Mouse (Mus musculus) adrenal gland, postnatal 4 days (tissue): Measurements from ENCODE around the gene Spata16. TPM values are rescaled to one million over a fixed set of nuclear protein-coding genes. Genes with fewer than 3 reads are reported as not detected.
"Not testable (repeated sequence)": the region's sequence is repeated elsewhere in the genome, so short reads cannot be mapped to it uniquely, and the experiment has no call there.

Experiments used
- DNase-seq, 2 experiments: peaks; one replicate each; pipeline ENCODE4 v3.0.0; 2021 to 2022; ENCODE audit warnings: low spot score in 2 of 2, mixed read lengths in 2 of 2
- long read RNA-seq, 2 experiments: library from polyadenylated mRNA; stranded (forward); transcript quantifications; one replicate each; pipeline ENCODE4 v2.0.0; 2021
- total RNA-seq, 2 experiments: library from RNA; stranded (reverse); gene quantifications; 2 replicates each; pipeline ENCODE4 v1.2.3; 2021

Gene Spata16
- not detected for total RNA-seq
- long read RNA-seq, experiment 1 = 0 reads
- long read RNA-seq, experiment 2 = 0 reads

DNA sequence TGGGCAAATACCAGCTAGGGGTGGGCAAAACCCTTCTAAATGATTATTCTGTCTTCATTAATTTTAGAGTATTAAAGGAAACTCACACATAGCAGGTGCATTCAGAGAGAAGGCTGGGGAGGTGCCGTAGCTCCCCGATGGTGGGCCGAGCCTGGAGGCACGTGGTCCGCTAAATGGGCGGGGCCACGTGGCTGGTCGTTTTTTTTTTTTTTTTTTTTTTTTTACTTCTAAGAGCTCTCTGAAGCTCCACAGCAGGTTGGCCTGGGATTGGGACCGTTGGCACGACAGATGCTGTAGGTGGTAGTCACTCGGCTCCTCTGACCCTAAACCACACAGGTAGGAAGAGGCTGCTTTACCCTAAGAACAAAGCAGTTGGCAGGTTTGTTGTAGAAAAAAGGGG lies at the start of gene Spata16:
Spata16 (plus strand) TSS at position 219 of the 400 bp plus-strand sequence.
- DNase-seq = no peak

DNA sequence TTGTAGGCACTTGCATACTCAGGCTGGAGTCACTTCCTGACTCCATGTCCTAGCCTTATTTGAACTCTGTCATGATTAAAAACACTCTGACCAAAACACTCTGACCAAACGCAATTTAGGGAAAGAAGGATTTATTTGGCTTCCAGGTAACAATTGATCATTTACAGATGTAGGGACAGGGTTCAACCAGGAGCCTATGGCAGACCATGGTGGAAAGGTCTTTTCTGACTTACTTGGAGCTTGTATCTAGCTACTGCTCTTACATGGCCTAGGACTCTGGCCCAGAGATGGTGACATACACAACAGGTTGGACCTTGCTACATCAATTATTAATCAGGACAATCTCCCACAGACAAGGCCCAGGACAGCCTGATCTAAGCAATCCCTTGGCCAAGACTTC lies 32.6 kb upstream of the Spata16 start:
- DNase-seq = no peak

GRCm38 (mm10) chr3:26608531-26608930 lies 28.9 kb upstream of the Spata16 start:
- no peak for DNase-seq

DNA sequence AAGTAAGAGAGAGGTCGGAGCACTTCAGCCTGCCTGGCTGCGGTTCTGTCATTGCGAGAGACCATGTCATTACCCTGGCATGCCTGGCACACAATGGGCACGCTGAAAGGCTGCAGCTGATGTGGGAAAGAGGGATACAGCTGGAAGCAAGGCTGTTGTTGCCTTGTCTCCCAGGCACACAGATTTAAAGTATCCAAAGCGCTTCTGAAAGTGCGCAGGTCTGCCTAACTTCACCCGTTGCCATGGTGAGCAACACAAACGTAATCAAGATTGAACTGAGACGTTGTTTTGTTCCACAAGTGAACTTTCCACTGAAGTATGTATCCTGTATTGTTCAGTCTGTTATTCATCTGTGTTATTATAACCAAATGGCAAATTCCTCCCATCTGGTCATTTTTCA lies 1.8 kb downstream of the Spata16 start:
- no peak for DNase-seq

DNA sequence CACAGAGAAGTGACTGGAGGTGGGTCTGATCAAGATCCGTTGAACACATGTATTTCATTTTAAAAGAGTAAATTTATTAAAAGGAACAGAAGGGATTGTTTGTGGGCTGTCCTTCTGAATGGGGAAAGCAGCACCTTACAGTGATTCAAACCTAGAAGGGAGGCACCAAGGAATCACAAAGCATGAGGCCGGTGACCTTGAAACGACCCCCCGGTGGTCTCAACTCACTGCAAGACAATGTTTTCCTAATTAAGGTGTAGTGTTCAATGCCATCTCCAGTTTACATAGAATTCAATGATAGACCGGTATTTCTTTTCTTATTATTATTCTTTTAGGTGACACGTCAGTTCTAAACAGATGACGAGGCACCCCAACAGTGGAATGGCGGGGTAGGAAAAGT lies 2.4 kb downstream of the Spata16 start:
- DNase-seq = no peak

DNA sequence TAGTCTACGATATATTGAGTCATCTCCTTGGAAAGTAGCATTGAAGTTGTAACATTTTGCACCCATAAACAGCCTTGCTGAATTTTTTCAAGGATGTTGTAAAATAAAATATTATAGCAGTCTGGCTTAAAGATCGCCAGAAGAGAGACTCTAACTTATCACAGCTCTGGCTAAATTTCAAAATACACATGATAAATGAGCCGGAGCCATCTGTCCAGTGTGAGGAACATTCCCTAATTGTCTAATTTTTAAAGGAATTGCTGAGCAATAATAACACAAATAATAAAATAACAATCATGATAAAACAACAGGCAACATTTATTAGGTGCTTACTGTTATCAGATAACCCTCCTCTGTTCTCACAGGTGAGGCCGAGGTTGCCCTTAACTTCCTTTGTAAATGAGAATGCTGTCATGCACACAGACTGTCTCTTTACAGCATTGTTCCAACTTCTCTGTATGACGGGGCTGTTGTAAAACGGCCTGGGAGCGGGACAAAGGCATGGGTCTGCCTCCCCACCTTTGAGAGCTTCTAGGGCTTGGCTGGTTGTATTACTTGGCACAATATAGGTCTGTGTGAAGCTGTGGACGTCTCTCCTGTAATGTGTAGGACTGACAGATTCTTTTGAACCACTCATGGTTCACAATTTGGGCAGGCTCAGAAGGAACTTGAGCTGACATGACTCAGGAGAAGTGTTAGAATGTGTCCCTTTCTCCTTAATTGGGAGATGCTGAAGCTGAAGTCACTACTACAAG lies 3.1 kb downstream of the Spata16 start:
- no peak for DNase-seq

GRCm38 (mm10) chr3:26641351-26642249 lies 4.2 kb downstream of the Spata16 start:
- DNase-seq = no peak

DNA sequence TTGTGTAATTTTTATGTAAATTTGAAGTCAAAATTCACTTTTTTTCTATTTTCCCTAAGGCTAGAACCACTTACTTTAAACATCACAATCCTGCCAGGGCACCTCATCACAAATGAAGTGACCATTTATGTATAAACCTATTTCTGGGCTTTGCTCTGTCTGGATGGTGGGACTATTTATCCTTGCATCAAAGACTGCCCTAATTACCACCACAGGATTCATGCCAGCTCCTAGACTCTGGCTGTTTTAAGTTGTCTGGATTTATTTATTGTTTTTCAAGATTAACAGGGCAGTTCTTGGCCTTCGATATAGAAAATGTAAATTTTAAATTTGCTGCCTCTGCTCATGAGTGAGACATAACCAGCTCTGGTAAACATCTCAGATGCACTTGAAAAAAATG lies 6.7 kb downstream of the Spata16 start:
- DNase-seq = no peak

GRCm38 (mm10) chr3:26646834-26647233 lies 9.4 kb downstream of the Spata16 start:
- no peak for DNase-seq

DNA sequence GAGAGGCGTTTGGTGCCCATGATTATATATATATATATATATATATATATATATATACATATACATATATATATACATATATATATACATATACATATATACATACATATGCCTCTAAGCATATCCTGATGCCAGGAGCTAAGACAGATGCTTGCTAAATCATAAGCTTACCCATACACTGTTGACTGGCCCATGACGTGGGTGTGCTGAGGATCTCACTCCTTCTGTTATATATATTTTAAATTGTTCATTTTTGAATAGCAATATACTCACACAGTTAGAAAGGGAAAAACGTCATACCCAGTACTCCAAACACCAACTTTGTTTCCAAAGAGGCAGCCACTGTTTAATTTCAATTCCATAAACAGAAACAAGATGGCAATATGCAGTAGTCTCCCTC lies 48.4 kb downstream of the Spata16 start:
- no peak for DNase-seq

DNA sequence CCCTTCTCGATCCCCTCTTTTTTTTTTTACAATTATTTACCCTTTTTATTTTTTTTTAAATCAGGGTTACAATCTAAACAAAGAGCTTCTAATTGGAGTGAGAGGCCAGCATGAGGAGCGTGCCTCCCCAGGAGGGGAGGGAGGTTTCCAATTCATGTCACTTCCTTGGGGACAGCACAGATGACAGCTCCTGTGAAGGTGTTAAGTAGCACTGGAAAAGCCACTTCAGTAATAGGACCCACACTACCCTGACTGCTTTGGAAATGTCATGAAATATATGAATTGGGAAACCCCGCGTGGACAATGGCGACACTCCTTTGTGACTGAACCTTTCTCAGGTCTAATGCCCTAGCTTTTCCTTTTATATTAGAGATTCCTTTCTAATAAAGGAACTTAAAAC lies 72.1 kb downstream of the Spata16 start:
- DNase-seq = not testable (repeated sequence)

GRCm38 (mm10) chr3:26727526-26727925 lies 90.1 kb downstream of the Spata16 start:
- DNase-seq = no peak

DNA sequence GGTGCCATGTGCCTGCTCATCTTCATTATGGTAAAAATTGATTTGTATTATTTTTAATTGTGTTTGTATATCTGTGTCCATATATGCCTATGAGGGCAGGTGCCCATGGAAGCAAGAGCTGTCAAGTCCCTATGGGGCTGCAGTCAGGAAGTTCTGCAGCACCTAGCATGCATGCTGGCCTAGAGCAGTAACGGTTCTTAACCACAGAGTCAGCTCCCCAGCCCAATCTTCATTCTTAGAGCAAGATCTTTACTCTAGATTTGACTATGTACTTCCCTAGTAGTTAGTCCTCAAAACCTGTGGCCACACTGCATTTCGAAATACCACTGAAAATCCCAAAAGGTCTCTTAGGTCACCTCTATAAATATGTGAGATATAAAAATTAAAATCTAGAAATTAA lies 113.1 kb downstream of the Spata16 start:
- DNase-seq = no peak

DNA sequence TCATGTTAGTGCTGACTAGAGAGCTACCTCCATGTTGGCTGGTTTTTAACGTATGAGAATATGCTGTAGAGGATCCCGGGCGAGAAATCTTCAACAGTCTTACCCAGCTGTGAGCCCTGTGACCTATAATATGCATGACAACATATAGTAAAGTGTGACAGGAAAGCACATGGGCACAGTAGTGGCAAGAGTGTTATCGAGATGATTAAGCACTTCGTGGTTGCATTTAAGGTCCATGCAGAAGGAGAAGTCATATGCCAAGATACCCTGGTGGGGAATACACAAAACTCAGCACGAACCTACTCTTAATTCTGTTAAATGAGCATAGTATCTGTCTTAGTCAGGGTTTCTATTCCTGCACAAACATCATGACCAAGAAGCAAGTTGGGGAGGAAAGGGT lies 115.0 kb downstream of the Spata16 start:
- no peak for DNase-seq

DNA sequence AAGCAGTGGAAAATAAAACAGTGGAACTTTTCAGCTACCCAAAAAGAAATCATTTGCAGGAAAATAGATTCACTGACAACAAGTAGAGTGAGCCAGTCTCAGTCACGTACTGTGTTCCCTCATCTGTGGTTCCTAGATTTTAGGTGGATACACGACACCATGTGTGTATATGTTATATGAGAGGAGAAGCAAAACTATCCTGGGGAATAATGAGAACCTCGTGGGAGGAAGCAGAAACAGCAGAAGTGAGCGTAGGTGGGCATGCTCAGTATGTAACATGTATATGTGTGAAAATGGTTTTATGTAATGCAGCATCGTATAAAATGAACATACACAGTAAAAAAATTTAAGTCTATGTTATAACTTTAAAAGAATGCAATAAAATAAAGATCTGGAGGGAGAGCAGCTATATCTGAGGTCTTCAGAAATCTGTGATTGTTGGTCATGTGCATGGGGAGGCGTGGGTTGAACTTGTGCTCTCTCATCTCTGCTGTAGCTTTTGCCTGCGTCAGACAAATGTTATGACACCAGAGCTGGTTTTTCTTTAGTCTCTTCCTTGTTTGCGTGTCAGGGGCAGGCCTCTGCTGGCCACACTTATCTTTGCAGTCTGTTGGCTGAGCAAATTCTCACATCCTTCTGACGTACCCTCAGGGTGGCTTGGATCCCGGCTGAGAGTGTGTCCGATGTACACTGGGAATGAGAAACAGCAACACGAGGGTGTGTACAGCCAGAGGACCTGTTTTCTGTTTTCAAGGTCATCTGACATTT lies 156.1 kb downstream of the Spata16 start:
- no peak for DNase-seq

DNA sequence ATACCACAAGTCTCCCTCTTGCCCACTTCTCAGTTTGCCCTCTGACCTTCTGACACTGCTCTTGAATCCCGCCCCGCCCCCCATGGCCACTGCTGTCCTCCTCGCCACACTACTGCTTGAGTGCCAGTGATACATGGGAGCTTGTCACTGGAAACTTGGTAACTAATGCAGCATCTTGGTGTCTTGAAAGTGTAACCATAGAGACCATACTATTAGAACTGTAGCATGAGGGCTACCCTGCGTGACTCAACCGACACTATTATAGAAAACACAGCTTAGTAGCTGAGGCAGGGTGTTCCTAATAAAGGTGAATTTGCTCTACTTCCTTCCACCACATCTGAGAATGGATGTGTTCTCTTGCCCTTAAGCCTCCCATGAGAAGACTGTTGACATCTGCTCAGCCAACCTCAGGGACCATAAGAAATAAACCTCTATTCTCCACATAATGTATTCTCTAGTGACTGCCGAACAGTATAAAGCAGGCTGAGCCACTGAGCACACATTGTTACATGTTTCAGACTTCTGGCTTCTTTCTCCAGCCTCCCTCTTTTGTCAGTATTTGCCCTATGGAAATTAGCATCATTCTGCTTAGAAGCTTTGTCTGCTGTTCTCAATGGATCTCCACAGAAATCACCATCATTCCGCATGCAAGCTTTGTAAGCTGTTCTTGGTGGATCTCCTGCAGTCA lies 158.6 kb downstream of the Spata16 start:
- no peak for DNase-seq

GRCm38 (mm10) chr3:26796954-26797353 lies 159.5 kb downstream of the Spata16 start:
- no peak for DNase-seq

DNA sequence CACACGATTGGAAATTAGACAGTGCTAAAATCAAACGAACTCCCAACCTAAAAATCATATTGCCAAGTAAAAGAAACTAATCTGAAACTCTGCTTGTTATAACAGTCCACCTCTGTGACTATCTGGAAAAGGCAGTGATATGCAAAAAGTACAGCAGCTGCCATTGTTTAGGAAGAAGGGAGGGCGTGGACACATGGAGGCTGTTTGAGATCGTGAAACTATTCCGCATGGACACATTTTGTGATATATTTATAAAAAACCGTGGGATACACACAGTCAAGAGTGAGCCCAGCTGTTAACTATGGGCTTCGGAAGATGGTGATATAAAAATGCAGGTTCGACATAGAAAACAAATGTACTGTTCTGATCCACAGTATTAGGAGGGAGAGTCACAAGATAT lies 176.9 kb downstream of the Spata16 start:
- no peak for DNase-seq

- no peak for DNase-seq
Observed at GRCm38 (mm10) chr3:26815764-26816163, 178.3 kb downstream of the Spata16 start.

GRCm38 (mm10) chr3:26819398-26819797 lies 182.0 kb downstream of the Spata16 start:
- no peak for DNase-seq
